Mouse (Mus musculus) myocyte (in vitro differentiated cells): Measurements from ENCODE around the gene Dok7.

Experiments
- E2F4 ChIP-seq: IDR thresholded peaks from one replicate; pipeline ENCODE4 v1.6.1; 2011; ENCODE audit warnings: mild to moderate bottlenecking, control low read depth, moderate library complexity; ENCODE audit not compliant: insufficient read depth
- MAX ChIP-seq: IDR thresholded peaks from one replicate; pipeline ENCODE4 v1.6.1; 2011; ENCODE audit warnings: low read depth, mild to moderate bottlenecking, control low read depth
- MYOD1 ChIP-seq, 3 experiments: IDR thresholded peaks; one replicate each; pipeline ENCODE4 v1.6.1; 2011; ENCODE audit warnings: control low read depth in 2 of 3, low read depth in 2 of 3, mild to moderate bottlenecking in 2 of 3, moderate library complexity in 1 of 3; ENCODE audit not compliant: insufficient read length in 2 of 3, control insufficient read depth in 1 of 3
- POLR2A ChIP-seq: IDR thresholded peaks from one replicate; pipeline ENCODE4 v1.6.1; 2011; ENCODE audit warnings: low read depth, mild to moderate bottlenecking, control low read depth, moderate library complexity; ENCODE audit not compliant: insufficient read length
- POLR2AphosphoS2 ChIP-seq: IDR thresholded peaks from one replicate; pipeline ENCODE4 v1.6.1; 2011; ENCODE audit warnings: low read depth, control low read depth; ENCODE audit not compliant: insufficient read length
- TCF12 ChIP-seq: IDR thresholded peaks from one replicate; pipeline ENCODE4 v1.6.1; 2011; ENCODE audit warnings: mild to moderate bottlenecking, control low read depth; ENCODE audit not compliant: poor library complexity, insufficient read depth, severe bottlenecking
- USF1 ChIP-seq: IDR thresholded peaks from one replicate; pipeline ENCODE4 v1.6.1; 2011; ENCODE audit warnings: low read depth, mild to moderate bottlenecking, control low read depth, moderate library complexity

DNA sequence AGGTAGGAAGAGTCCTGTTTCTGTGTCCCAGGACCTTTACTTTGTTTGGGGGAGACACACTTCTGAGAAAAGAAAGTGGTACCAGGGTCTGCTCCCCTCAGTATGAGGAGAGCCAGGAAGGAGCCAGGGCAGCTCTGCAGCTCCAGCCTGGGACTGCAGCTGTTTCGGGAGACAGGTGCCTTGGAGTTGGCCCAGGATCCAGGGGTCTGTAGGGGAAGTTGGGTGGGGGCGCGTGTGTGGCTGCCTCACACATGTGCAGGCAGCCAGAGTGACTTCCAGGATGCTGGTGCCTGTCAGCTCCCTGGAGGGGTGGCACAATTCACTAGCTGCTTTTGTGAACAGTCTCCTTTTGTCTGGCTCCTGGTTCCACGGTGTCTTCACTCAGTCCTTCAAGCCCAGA is 1.0 kb downstream of the Dok7 start:
- TF ChIP-seq POLR2A, result no peak
- TF ChIP-seq MAX, result no peak
- peak; percentile 64 for TF ChIP-seq TCF12
- TF ChIP-seq USF1, result no peak
- TF ChIP-seq POLR2AphosphoS2, result no peak
- no peak for TF ChIP-seq E2F4
- peak in 2 of 3 experiments; percentile 93 to 95 for TF ChIP-seq MYOD1 (IDR thresholded peaks at IDR 0.05; ENCODE audit: control insufficient read depth in 1 of 3, insufficient read length in 2 of 3, low read depth in 2 of 3)
